Mouse (Mus musculus): ENCODE data around the gene 1700008O03Rik. TPM values are rescaled to one million over a fixed set of nuclear protein-coding genes. Genes with fewer than 3 reads are reported as not detected.
A peak's percentile ranks its signal among the peaks of the same experiment; 100 is the strongest.

1700008O03Rik gene
- polyA plus RNA-seq, 1 experiment, result not detected

- H3K4me3 ChIP-seq (replicated peaks), result no peak overlapping the region
- peaks cover 13% of the 10 kb centered on the region for H3K4me1 ChIP-seq
- peaks cover 14% of the 10 kb centered on the region for H3K9me3 ChIP-seq
- no peaks in the 10 kb centered on the region for H3K36me3 ChIP-seq (replicated peaks; ENCODE audit: low read length)
- no peak for TF ChIP-seq FLI1 (IDR thresholded peaks at IDR 0.05; ENCODE audit: low read length)
- H3K27me3 ChIP-seq (replicated peaks), result peaks cover 68% of the 10 kb centered on the region
Measured at GRCm38 (mm10) chr7:44382541-44382940, 3.1 kb downstream of the 1700008O03Rik start.

GRCm38 (mm10) chr7:44378290-44378689 is 7.3 kb downstream of the 1700008O03Rik start:
- H3K4me1 ChIP-seq, result peaks cover 19% of the 10 kb centered on the region
- H3K4me3 ChIP-seq (replicated peaks), result no peak overlapping the region
- peaks cover 14% of the 10 kb centered on the region for H3K9me3 ChIP-seq
- no peak for TF ChIP-seq GATA1 (IDR thresholded peaks at IDR 0.05; ENCODE audit: borderline replicate concordance, low read length)
- no peak for TF ChIP-seq FLI1 (IDR thresholded peaks at IDR 0.05; ENCODE audit: low read length)
- no peaks in the 10 kb centered on the region for H3K36me3 ChIP-seq (replicated peaks; ENCODE audit: low read length)
- H3K27me3 ChIP-seq (replicated peaks), result peaks cover 28% of the 10 kb centered on the region

GRCm38 (mm10) chr7:44375793-44376192 is 9.8 kb downstream of the 1700008O03Rik start:
- Histone ChIP-seq H3K36me3 (replicated peaks; ENCODE audit: low read length) (no peaks in the 10 kb centered on the region), H3K9me3 (peaks cover 13% of the 10 kb centered on the region), H3K4me3 (replicated peaks) (no peak overlapping the region), H3K27me3 (replicated peaks) (peaks cover 14% of the 10 kb centered on the region), H3K4me1 (peaks cover 22% of the 10 kb centered on the region)
- TF ChIP-seq GATA1 (IDR thresholded peaks at IDR 0.05; ENCODE audit: borderline replicate concordance, low read length), result no peak
- no peak for TF ChIP-seq FLI1 (IDR thresholded peaks at IDR 0.05; ENCODE audit: low read length)

GRCm38 (mm10) chr7:44375207-44375606 is 10.4 kb downstream of the 1700008O03Rik start:
- peaks cover 22% of the 10 kb centered on the region for H3K4me1 ChIP-seq
- no peak overlapping the region for H3K4me3 ChIP-seq (replicated peaks)
- H3K27me3 ChIP-seq (replicated peaks), result peaks cover 11% of the 10 kb centered on the region
- H3K36me3 ChIP-seq (replicated peaks; ENCODE audit: low read length), result no peaks in the 10 kb centered on the region
- H3K9me3 ChIP-seq, result peaks cover 7% of the 10 kb centered on the region
- TF ChIP-seq GATA1 (IDR thresholded peaks at IDR 0.05; ENCODE audit: borderline replicate concordance, low read length) (no peak), FLI1 (IDR thresholded peaks at IDR 0.05; ENCODE audit: low read length) (no peak)

- Histone ChIP-seq H3K4me3 (replicated peaks) (peak overlapping the region; percentile 92), H3K27me3 (replicated peaks) (peaks cover 13% of the 10 kb centered on the region), H3K9me3 (peaks cover 5% of the 10 kb centered on the region), H3K4me1 (peaks cover 22% of the 10 kb centered on the region), H3K36me3 (replicated peaks; ENCODE audit: low read length) (no peaks in the 10 kb centered on the region)
- TF ChIP-seq FLI1 (IDR thresholded peaks at IDR 0.05; ENCODE audit: low read length) (no peak), GATA1 (IDR thresholded peaks at IDR 0.05; ENCODE audit: borderline replicate concordance, low read length) (no peak)
Measured at GRCm38 (mm10) chr7:44374756-44375155, 10.9 kb downstream of the 1700008O03Rik start.

GRCm38 (mm10) chr7:44373889-44374652 is 11.5 kb downstream of the 1700008O03Rik start:
- H3K27me3 ChIP-seq (replicated peaks), result peaks cover 10% of the 10 kb centered on the region
- peak overlapping the region; percentile 92 for H3K4me3 ChIP-seq (replicated peaks)
- H3K9me3 ChIP-seq, result no peaks in the 10 kb centered on the region
- TF ChIP-seq GATA1 (IDR thresholded peaks at IDR 0.05; ENCODE audit: borderline replicate concordance, low read length) (no peak), FLI1 (IDR thresholded peaks at IDR 0.05; ENCODE audit: low read length) (no peak)
- H3K4me1 ChIP-seq, result peaks cover 22% of the 10 kb centered on the region
- H3K36me3 ChIP-seq (replicated peaks; ENCODE audit: low read length), result no peaks in the 10 kb centered on the region

GRCm38 (mm10) chr7:44373460-44373859 is 12.2 kb downstream of the 1700008O03Rik start:
- no peaks in the 10 kb centered on the region for H3K36me3 ChIP-seq (replicated peaks; ENCODE audit: low read length)
- H3K4me1 ChIP-seq, result peaks cover 22% of the 10 kb centered on the region
- H3K4me3 ChIP-seq (replicated peaks), result peak overlapping the region; percentile 92
- TF ChIP-seq GATA1 (IDR thresholded peaks at IDR 0.05; ENCODE audit: borderline replicate concordance, low read length), result no peak
- no peak for TF ChIP-seq FLI1 (IDR thresholded peaks at IDR 0.05; ENCODE audit: low read length)
- H3K27me3 ChIP-seq (replicated peaks), result peaks cover 10% of the 10 kb centered on the region
- 0 out of 2 replicates have a peak, but pooled peaks cover 2% of the 10 kb centered on the region for H3K9me3 ChIP-seq

- Histone ChIP-seq H3K36me3 (replicated peaks; ENCODE audit: low read length) (no peaks in the 10 kb centered on the region), H3K9me3 (0 out of 2 replicates have a peak, but pooled peaks cover 6% of the 10 kb centered on the region), H3K4me3 (replicated peaks) (no peak overlapping the region), H3K4me1 (peaks cover 22% of the 10 kb centered on the region), H3K27me3 (replicated peaks) (peaks cover 6% of the 10 kb centered on the region)
- TF ChIP-seq GATA1 (IDR thresholded peaks at IDR 0.05; ENCODE audit: borderline replicate concordance, low read length), result no peak
- TF ChIP-seq FLI1 (IDR thresholded peaks at IDR 0.05; ENCODE audit: low read length), result no peak
Measured at GRCm38 (mm10) chr7:44372678-44373077, 12.9 kb downstream of the 1700008O03Rik start.

GRCm38 (mm10) chr7:44360792-44361301 is 24.8 kb downstream of the 1700008O03Rik start:
- H3K4me1 ChIP-seq, result peaks cover 38% of the 10 kb centered on the region
- H3K36me3 ChIP-seq (replicated peaks; ENCODE audit: low read length), result no peaks in the 10 kb centered on the region
- peaks cover 81% of the 10 kb centered on the region for H3K27me3 ChIP-seq (replicated peaks)
- peaks cover 7% of the 10 kb centered on the region for H3K9me3 ChIP-seq
- H3K4me3 ChIP-seq (replicated peaks), result peak overlapping the region; percentile 94
- TF ChIP-seq GATA1 (IDR thresholded peaks at IDR 0.05; ENCODE audit: borderline replicate concordance, low read length), result no peak
- no peak for TF ChIP-seq FLI1 (IDR thresholded peaks at IDR 0.05; ENCODE audit: low read length)

Data from megakaryocyte, embryonic 14.5 days (primary cell).